Mouse (Mus musculus): Measurements from ENCODE around the gene Cacng1. TPM values are rescaled to one million over a fixed set of nuclear protein-coding genes. Genes with fewer than 3 reads are reported as not detected.
A peak's percentile ranks its signal among the peaks of the same experiment; 100 is the strongest.

Cacng1 gene
- polyA plus RNA-seq, 1 experiment from 2014 or later, result 0.35 TPM

- ATAC-seq (ENCODE audit: low FRiP score), result no peak
- no peak overlapping the region for H3K4me3 ChIP-seq
- H3K9ac ChIP-seq, result no peak overlapping the region
- no peaks in the 10 kb centered on the region for H3K36me3 ChIP-seq
- no peak overlapping the region for H3K27ac ChIP-seq
- no peaks in the 10 kb centered on the region for H3K27me3 ChIP-seq
- no peaks in the 10 kb centered on the region for H3K9me3 ChIP-seq
- H3K4me2 ChIP-seq, result no peak overlapping the region
- H3K4me1 ChIP-seq (replicated peaks), result peaks cover 38% of the 10 kb centered on the region
- WGBS, result 33% methylated on average over 27 of the region's 27 CpGs
Observed at GRCm38 (mm10) chr11:107703272-107704134, 12.8 kb downstream of the Cacng1 start.

DNA sequence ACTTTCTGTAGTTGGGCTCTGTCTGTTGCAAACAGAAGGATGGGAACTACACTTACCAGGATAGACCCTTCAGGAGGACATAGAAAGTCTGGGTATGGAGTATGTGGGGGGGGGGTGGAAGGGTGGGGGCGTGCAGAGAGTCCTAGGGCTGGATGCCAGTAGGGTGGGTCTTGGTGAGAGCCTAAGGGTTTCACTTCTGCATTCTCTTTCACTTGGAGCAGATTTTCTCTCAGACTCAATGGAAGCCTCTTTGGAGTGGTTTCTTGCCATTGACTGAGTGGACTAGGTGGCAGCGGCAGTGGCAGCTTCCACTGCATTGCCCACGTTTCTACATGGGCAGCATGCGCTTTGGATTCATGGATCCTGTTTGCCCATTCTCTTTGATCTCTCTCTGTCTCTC is 16.4 kb downstream of the Cacng1 start:
- H3K27me3 ChIP-seq, result no peaks in the 10 kb centered on the region
- peaks cover 3% of the 10 kb centered on the region; the same call in 1 of the 2 replicates for H3K36me3 ChIP-seq
- 98% methylated on average over 4 of the region's 4 CpGs for WGBS
- ATAC-seq (ENCODE audit: low FRiP score), result no peak
- H3K4me1 ChIP-seq (replicated peaks), result peaks cover 23% of the 10 kb centered on the region
- H3K4me2 ChIP-seq, result no peak overlapping the region
- no peak overlapping the region for H3K9ac ChIP-seq
- no peak overlapping the region for H3K4me3 ChIP-seq
- no peaks in the 10 kb centered on the region for H3K9me3 ChIP-seq
- no peak overlapping the region for H3K27ac ChIP-seq

DNA sequence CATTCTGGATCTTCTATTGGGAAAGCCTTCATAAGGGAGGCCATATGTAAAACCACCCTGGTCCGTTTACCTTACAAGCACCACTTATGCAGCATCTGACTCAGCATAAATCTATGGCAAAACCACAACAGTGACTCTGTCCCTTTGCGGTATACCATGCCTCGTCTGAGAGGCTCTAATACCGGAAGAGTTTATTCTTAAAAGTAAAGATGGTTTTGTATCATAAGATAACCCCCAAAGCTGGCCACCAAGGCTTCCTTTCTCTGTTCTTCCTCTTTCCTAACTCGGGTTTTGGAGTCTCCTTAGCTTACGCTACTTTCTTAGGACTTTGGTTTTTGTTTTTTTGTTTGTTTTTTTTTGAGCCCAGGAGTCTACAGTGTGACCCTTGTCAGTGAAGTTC is 23.0 kb downstream of the Cacng1 start:
- no peak overlapping the region for H3K4me3 ChIP-seq
- H3K36me3 ChIP-seq, result peaks cover 8% of the 10 kb centered on the region
- ATAC-seq (ENCODE audit: low FRiP score), result no peak
- H3K9me3 ChIP-seq, result no peaks in the 10 kb centered on the region
- WGBS, result 82% methylated on average over 6 of the region's 6 CpGs
- no peaks in the 10 kb centered on the region for H3K27me3 ChIP-seq
- no peak overlapping the region for H3K9ac ChIP-seq
- H3K4me1 ChIP-seq (replicated peaks), result peaks cover 10% of the 10 kb centered on the region; the same call in 1 of the 2 replicates
- H3K27ac ChIP-seq, result no peak overlapping the region
- no peak overlapping the region for H3K4me2 ChIP-seq

- WGBS, result 66% methylated on average over 8 of the region's 8 CpGs
- Histone ChIP-seq H3K27ac (no peak overlapping the region), H3K4me3 (no peak overlapping the region), H3K4me1 (replicated peaks) (peaks cover 10% of the 10 kb centered on the region; the same call in 1 of the 2 replicates), H3K27me3 (no peaks in the 10 kb centered on the region), H3K9me3 (no peaks in the 10 kb centered on the region), H3K36me3 (peaks cover 11% of the 10 kb centered on the region), H3K4me2 (no peak overlapping the region), H3K9ac (no peak overlapping the region)
- no peak for ATAC-seq (ENCODE audit: low FRiP score)
Observed at GRCm38 (mm10) chr11:107691569-107691968, 24.8 kb downstream of the Cacng1 start.

DNA sequence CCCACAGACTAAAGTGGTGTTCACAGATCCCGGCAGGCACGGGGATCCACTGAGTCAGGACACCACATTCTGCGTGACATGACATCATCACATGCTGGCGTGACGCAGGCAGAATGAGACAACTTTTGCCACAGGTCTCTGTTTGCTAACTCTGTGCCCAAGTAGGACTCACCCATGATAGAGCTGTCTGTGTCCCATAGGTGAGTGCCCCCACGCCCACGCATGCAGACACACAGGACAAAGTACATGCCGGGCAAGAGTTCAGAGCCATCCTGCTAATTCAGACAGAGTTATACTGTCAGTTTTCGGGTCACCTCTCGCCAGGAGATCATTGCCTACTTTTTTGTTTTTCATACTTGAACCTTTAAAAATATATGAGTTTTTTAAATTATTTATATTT is 27.8 kb downstream of the Cacng1 start:
- no peak overlapping the region for H3K27ac ChIP-seq
- no peak overlapping the region for H3K4me3 ChIP-seq
- no peaks in the 10 kb centered on the region for H3K27me3 ChIP-seq
- H3K36me3 ChIP-seq, result peaks cover 27% of the 10 kb centered on the region
- ATAC-seq (ENCODE audit: low FRiP score), result no peak
- no peak overlapping the region for H3K4me2 ChIP-seq
- H3K9me3 ChIP-seq, result no peaks in the 10 kb centered on the region
- no peak overlapping the region for H3K9ac ChIP-seq
- 97% methylated on average over 10 of the region's 10 CpGs for WGBS
- H3K4me1 ChIP-seq (replicated peaks), result peaks cover 11% of the 10 kb centered on the region

DNA sequence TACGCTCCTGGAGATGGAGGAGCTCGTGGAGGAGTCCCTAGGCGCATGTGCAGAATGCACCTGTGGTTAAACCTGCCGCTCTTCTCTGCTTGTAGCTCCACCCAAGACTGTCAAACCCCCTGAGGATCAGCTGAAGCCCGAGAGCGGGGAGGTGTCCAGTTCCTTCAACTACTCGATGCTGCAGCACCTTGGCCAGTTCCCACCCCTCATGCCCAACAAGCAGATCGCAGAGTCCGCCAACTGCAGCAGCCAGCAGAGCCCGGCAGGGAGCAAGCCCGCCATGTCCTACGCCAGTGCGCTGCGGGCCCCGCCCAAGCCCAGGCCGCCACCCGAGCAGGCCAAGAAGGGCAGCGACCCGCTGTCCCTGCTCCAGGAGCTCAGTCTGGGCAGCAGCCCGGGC is 30.0 kb downstream of the Cacng1 start:
- H3K36me3 ChIP-seq, result peaks cover 27% of the 10 kb centered on the region
- H3K4me3 ChIP-seq, result no peak overlapping the region
- no peak for ATAC-seq (ENCODE audit: low FRiP score)
- no peaks in the 10 kb centered on the region for H3K9me3 ChIP-seq
- H3K27ac ChIP-seq, result no peak overlapping the region
- H3K27me3 ChIP-seq, result no peaks in the 10 kb centered on the region
- WGBS, result 91% methylated on average over 20 of the region's 20 CpGs
- no peak overlapping the region for H3K4me2 ChIP-seq
- no peak overlapping the region for H3K9ac ChIP-seq
- H3K4me1 ChIP-seq (replicated peaks), result peaks cover 31% of the 10 kb centered on the region

DNA sequence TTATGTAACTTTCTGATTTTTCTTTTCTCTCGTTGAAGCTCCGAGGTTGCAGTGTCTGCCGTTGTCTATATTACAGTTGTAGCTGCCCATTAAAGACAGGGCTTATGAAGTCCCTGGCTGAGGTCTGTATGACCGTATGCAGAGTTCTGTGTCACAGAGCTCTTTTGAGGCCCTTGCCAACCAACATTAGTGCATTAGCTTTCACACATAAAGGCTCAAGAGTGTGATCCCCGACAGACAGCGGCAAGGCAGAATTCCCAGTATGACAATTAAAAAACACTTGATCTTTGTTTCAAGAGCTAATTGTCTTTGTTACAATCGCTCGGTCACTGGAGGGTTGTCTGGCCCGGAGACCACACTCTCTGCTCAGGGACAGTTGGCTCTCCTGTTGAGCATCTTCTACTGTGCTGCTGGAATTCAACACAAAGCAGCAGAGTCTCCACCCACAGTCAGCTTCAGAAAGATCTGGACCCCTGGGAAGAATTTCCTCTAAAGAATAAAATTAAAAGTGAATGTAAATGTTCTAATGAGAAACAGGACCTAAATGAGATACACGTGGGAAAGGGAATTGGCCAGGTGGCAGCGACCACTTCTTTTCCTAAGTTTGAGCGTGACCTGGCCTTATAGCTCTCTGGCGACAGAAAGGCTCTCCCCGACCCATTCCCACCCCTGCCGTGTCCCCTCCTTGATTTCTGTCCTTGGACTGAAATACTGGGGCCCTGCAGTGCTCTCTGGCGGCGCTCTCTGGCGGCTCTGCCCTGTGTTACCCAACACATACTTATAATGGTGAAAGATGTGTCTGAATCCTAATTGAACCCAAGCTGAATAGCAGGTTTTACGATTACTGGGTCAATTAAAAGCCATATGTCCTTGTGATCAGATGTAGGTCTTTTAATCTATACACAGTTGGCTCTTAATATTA is 32.5 kb downstream of the Cacng1 start:
- ATAC-seq (ENCODE audit: low FRiP score), result 0 out of 2 replicates have a peak, but pooled peaks have one; percentile 59
- Histone ChIP-seq H3K4me3 (no peak overlapping the region), H3K9me3 (no peaks in the 10 kb centered on the region), H3K9ac (no peak overlapping the region), H3K4me1 (replicated peaks) (peaks cover 31% of the 10 kb centered on the region), H3K36me3 (peaks cover 27% of the 10 kb centered on the region), H3K4me2 (no peak overlapping the region), H3K27ac (peak overlapping the region; percentile 77), H3K27me3 (no peaks in the 10 kb centered on the region)
- WGBS, result 36% methylated on average over 19 of the region's 19 CpGs

DNA sequence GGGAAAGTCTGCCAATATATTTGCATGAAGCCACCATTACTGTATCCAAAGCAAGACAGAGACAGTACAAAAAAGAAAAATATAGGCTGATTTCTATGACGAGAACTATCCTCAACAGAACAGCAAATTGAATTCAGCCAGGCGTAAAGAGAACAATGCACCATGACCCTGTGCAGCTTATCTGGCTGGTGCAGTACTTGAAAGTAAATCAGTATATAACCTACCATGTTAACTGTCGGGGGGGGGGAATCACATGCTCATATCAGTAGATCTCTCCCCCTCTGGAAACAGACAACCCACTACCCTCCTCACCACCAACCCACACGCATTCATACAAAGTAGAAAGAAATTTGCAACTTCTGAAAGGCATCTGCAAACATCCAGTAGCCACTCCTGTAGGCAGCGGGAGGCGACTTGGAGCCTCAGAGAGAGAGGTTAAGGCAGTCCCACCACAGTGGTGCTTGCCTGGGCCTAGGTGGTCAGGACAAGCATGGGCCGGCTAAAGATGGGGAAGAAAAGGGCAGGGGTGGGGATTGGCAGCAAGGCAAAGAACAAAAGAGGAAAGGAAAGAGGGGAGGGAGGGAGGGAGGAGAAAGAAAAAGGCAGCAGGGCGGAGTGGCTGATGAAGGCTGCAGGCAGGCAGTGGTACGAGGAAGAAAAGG is 33.5 kb downstream of the Cacng1 start:
- 31% methylated on average over 9 of the region's 9 CpGs for WGBS
- H3K27ac ChIP-seq, result peak overlapping the region; percentile 77
- H3K9ac ChIP-seq, result no peak overlapping the region
- no peak overlapping the region for H3K4me2 ChIP-seq
- H3K9me3 ChIP-seq, result no peaks in the 10 kb centered on the region
- no peaks in the 10 kb centered on the region for H3K27me3 ChIP-seq
- no peak overlapping the region for H3K4me3 ChIP-seq
- H3K36me3 ChIP-seq, result peaks cover 18% of the 10 kb centered on the region
- H3K4me1 ChIP-seq (replicated peaks), result peaks cover 31% of the 10 kb centered on the region
- ATAC-seq (ENCODE audit: low FRiP score), result peak; percentile 45; the same call in 1 of the 2 replicates

- Histone ChIP-seq H3K4me2 (peak overlapping the region; percentile 40), H3K27ac (peak overlapping the region; percentile 68), H3K9me3 (no peaks in the 10 kb centered on the region), H3K4me3 (peak overlapping the region; percentile 3; the same call in 1 of the 2 replicates), H3K36me3 (peaks cover 25% of the 10 kb centered on the region), H3K27me3 (no peaks in the 10 kb centered on the region), H3K9ac (no peak overlapping the region), H3K4me1 (replicated peaks) (peaks cover 21% of the 10 kb centered on the region)
- peak; percentile 46; the same call in 1 of the 2 replicates for ATAC-seq (ENCODE audit: low FRiP score)
- 42% methylated on average over 17 of the region's 17 CpGs for WGBS
Observed at GRCm38 (mm10) chr11:107676207-107676940, 39.9 kb downstream of the Cacng1 start.

GRCm38 (mm10) chr11:107675246-107675645 is 41.1 kb downstream of the Cacng1 start:
- Histone ChIP-seq H3K27ac (peak overlapping the region; percentile 48; the same call in 1 of the 2 replicates), H3K27me3 (no peaks in the 10 kb centered on the region), H3K36me3 (peaks cover 36% of the 10 kb centered on the region), H3K4me2 (no peak overlapping the region), H3K9me3 (no peaks in the 10 kb centered on the region), H3K9ac (no peak overlapping the region), H3K4me1 (replicated peaks) (peaks cover 21% of the 10 kb centered on the region), H3K4me3 (no peak overlapping the region)
- whole genome bisulfite sequencing, result 83% methylated on average over 10 of the region's 10 CpGs
- no peak for ATAC-seq (ENCODE audit: low FRiP score)

DNA sequence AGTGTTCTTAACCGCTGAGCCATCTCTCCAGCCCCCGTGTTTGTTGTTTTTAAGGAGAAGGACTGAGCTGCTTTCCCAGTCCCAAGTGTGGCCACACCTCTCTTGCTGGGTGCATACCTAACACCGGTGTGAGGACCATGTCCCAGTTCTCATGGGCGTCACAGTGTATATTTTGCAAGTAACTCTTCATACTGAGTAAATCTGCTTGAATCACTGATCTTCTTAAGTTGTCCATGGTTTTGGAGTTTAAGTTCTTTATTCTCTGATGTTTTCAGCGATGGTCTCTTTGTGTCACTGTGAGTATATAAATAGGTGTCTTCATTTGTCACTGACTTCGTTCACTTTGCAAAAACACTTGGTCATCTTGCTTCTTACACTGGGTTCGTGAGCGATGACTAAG is 41.7 kb downstream of the Cacng1 start:
- H3K36me3 ChIP-seq, result peaks cover 42% of the 10 kb centered on the region
- no peak for ATAC-seq (ENCODE audit: low FRiP score)

More for the DNA sequence above, 41.7 kb downstream of the Cacng1 start:
- H3K9ac ChIP-seq, result no peak overlapping the region
- H3K27ac ChIP-seq, result no peak overlapping the region
- H3K27me3 ChIP-seq, result no peaks in the 10 kb centered on the region
- no peaks in the 10 kb centered on the region for H3K9me3 ChIP-seq
- WGBS, result 94% methylated on average over 8 of the region's 8 CpGs
- H3K4me3 ChIP-seq, result no peak overlapping the region
- peaks cover 21% of the 10 kb centered on the region for H3K4me1 ChIP-seq (replicated peaks)
- no peak overlapping the region for H3K4me2 ChIP-seq

Data from hindbrain, embryonic 13.5 days (tissue).